Mouse (Mus musculus): ENCODE results near the gene Vmn1r205.
"Not testable (repeated sequence)": the region's sequence is repeated elsewhere in the genome, so short reads cannot be mapped to it uniquely, and the experiment has no call there.

The Vmn1r205 gene

DNA sequence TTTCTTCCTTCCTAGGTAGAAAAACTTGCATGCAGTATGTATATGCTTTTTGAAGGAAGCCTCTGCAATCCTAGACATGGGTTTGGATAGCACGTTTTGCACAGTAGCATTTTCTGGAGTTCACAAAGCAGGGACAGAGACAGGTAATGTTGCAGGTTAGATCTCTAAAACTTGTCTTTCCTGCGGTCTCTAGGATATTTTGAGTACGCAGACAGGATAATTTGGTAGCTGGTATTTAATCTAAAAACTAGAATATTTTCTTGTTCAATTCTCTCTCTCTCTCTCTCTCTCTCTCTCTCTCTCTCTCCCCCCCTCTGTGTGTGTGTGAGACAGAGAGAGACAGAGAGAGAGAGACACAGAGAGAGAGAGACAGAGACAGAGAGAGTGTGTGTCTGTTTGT lies at the start of gene Vmn1r205:
Vmn1r205 (minus strand) TSS at position 101 of the 400 bp plus-strand sequence.
- ChIA-PET CTCF (no interaction called here), POLR2A (no interaction called here)

DNA sequence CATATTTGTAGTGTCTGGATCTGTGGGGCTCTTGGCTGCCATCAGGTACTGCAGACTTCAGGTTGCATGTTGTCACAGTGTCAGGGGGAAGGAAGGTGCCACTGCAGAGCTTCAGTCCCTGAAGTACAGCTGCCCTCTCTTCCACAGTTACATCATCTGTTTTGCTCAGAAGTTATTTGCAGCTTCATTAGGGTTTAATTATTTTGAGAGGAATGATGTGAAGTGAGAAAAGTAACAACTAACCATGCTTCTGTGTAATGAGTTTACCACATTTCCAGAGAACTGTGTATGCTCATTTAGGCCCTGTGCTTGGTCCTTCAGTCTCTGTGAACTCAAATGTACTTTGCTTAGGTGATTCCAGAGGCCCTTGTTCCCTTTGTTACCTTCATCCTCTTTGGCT lies 31.4 kb upstream of the Vmn1r205 start, which contains the start of gene Vmn1r206:
Vmn1r206 (minus strand) TSS at position 101 of the 400 bp plus-strand sequence.
- POLR2A ChIA-PET, CTCF ChIA-PET: not testable (repeated sequence)

- POLR2A ChIA-PET, result interaction anchor here in 1 of 4 experiments (1.3 kb wide), 1 partner anchor 541 kb away, joined by 3 read pairs; the partner anchor contains the start of genes Hist1h2ag and Hist1h2bj
- CTCF ChIA-PET, result not testable (repeated sequence)
These were observed 9.5 kb downstream of the Vmn1r205 start for GRCm38 (mm10) chr13:22583336-22583735.

- POLR2A ChIA-PET, result not testable (repeated sequence)
These were observed 17.9 kb downstream of the Vmn1r205 start for GRCm38 (mm10) chr13:22574911-22575310.

DNA sequence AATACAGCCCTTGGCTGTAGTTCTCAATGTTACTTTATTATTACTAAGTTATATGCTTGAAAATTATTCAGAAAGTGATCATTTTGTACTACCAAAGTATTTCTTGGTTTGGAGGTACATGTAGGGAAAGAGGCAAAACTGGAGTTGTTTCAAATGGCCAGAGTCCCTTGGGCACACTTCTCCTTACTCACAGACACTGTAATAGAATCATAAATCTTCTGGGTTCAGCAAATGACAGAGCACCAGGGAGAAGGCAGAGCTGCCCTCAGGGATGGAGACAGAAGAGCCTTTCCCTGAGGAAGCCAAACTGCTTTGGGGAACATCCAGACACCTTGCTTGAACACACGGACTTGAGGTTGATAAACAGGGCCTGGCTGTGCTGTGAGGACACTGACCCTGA lies 39.9 kb downstream of the Vmn1r205 start, which contains the start of gene Vmn1r204:
Vmn1r204 (plus strand) TSS at position 301 of the 400 bp plus-strand sequence.
- CTCF ChIA-PET, result not testable (repeated sequence)
- POLR2A ChIA-PET, result interaction anchor here in 1 of 4 experiments (0.6 kb wide), 1 partner anchor 39 kb away, joined by 3 read pairs; no protein-coding TSS in a partner anchor

More at GRCm38 (mm10) chr13:22574911-22575310, 17.9 kb downstream of the Vmn1r205 start:
- CTCF ChIA-PET, result not testable (repeated sequence)
